Mouse (Mus musculus): ENCODE data around the gene Sema5a. TPM values are rescaled to one million over a fixed set of nuclear protein-coding genes. Genes with fewer than 3 reads are reported as not detected.

Gene Sema5a
- polyA plus RNA-seq, 1 experiment from 2014 or later = 0.86 TPM

DNA sequence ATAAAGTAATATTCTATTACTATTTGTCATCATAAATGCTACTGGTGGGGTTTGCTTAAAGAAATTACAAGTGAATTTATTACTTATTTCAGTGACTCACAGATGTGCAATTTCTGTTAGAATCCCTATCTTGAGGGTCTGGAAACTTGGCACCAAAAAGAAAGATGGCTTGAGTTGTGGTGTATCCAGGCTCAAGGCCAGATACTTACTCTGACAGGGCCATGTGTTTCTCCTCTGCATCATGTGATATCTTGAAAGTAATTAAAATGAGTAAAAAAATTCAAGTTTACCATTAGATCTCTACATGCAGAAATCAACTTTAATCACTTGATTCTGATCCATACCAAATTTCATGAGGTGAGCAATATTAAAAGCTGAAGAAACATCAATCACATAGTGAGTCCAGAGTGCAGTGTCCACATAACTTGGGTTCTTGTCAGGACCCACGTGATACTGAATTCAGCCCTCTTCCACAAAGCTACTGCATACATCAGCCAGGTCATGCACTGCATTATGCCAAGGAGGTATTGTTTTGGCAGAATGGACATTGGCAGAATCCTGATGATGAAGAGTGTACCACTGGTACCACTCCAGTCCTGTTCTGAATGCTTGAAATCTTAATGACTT is 402.6 kb downstream of the Sema5a start:
- WGBS (ENCODE audit: insufficient replicate concordance) = 37% methylated on average over 1 of the region's 1 CpGs
- H3K4me2 ChIP-seq = no peak overlapping the region
- H3K36me3 ChIP-seq = no peaks in the 10 kb centered on the region
- no peak for ATAC-seq
- H3K4me1 ChIP-seq = no peaks in the 10 kb centered on the region
- H3K9ac ChIP-seq = no peak overlapping the region
- H3K27ac ChIP-seq = no peak overlapping the region
- no peaks in the 10 kb centered on the region for H3K9me3 ChIP-seq (replicated peaks)
- H3K27me3 ChIP-seq (replicated peaks) = no peaks in the 10 kb centered on the region
- H3K4me3 ChIP-seq = no peak overlapping the region

- WGBS (ENCODE audit: insufficient replicate concordance) = 61% methylated on average over 3 of the region's 3 CpGs
These were observed 409.4 kb downstream of the Sema5a start for GRCm38 (mm10) chr15:32654046-32654445.

GRCm38 (mm10) chr15:32656017-32656416 is 411.4 kb downstream of the Sema5a start:
- Histone ChIP-seq H3K9ac (no peak overlapping the region), H3K27ac (no peak overlapping the region), H3K36me3 (no peaks in the 10 kb centered on the region), H3K4me2 (no peak overlapping the region), H3K4me3 (no peak overlapping the region), H3K27me3 (replicated peaks) (no peaks in the 10 kb centered on the region), H3K4me1 (no peaks in the 10 kb centered on the region), H3K9me3 (replicated peaks) (no peaks in the 10 kb centered on the region)
- WGBS (ENCODE audit: insufficient replicate concordance) = 57% methylated on average over 4 of the region's 4 CpGs
- no peak for ATAC-seq

More at GRCm38 (mm10) chr15:32654046-32654445, 409.4 kb downstream of the Sema5a start:
- Histone ChIP-seq H3K36me3 (no peaks in the 10 kb centered on the region), H3K27ac (no peak overlapping the region), H3K9ac (no peak overlapping the region), H3K27me3 (replicated peaks) (no peaks in the 10 kb centered on the region), H3K4me1 (no peaks in the 10 kb centered on the region), H3K4me2 (no peak overlapping the region), H3K4me3 (no peak overlapping the region), H3K9me3 (replicated peaks) (no peaks in the 10 kb centered on the region)
- no peak for ATAC-seq

DNA sequence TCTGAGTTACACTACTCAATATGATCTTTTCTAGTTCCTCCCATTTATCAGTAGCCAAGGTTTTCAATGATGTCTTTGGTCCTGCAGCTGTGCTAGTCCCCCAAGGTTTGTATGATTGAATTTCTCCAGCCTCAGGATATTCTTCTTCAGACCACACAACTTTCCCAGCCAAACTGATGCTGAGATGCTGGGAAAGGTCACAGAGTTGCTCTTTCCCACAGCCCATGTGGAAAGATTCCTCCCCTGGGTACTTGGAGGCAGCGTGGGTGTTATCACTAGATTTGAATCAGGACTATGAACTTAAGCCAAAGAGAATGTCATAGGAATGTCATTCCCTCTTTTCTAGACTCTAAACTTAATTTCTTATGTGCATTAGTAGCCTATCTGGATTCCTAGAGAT is 431.8 kb downstream of the Sema5a start:
- Histone ChIP-seq H3K4me1 (no peaks in the 10 kb centered on the region), H3K27me3 (replicated peaks) (no peaks in the 10 kb centered on the region), H3K4me2 (no peak overlapping the region), H3K36me3 (no peaks in the 10 kb centered on the region), H3K4me3 (no peak overlapping the region), H3K9ac (no peak overlapping the region), H3K27ac (no peak overlapping the region), H3K9me3 (replicated peaks) (no peaks in the 10 kb centered on the region)
- ATAC-seq = no peak
- WGBS (ENCODE audit: insufficient replicate concordance) = 55% methylated on average over 1 of the region's 1 CpGs

- Histone ChIP-seq H3K4me3 (no peak overlapping the region), H3K9me3 (replicated peaks) (no peaks in the 10 kb centered on the region), H3K27me3 (replicated peaks) (no peaks in the 10 kb centered on the region), H3K4me2 (no peak overlapping the region), H3K36me3 (no peaks in the 10 kb centered on the region), H3K9ac (no peak overlapping the region), H3K27ac (no peak overlapping the region), H3K4me1 (no peaks in the 10 kb centered on the region)
- no peak for ATAC-seq
- 62% methylated on average over 4 of the region's 4 CpGs for WGBS (ENCODE audit: insufficient replicate concordance)
These were observed 440.5 kb downstream of the Sema5a start for GRCm38 (mm10) chr15:32685152-32685551.

- Histone ChIP-seq H3K9ac (no peak overlapping the region), H3K9me3 (replicated peaks) (no peaks in the 10 kb centered on the region), H3K4me3 (no peak overlapping the region), H3K27ac (no peak overlapping the region), H3K27me3 (replicated peaks) (no peaks in the 10 kb centered on the region), H3K36me3 (no peaks in the 10 kb centered on the region), H3K4me2 (no peak overlapping the region), H3K4me1 (no peaks in the 10 kb centered on the region)
- ATAC-seq = no peak
These were observed 446.4 kb downstream of the Sema5a start for GRCm38 (mm10) chr15:32691021-32691420.

DNA sequence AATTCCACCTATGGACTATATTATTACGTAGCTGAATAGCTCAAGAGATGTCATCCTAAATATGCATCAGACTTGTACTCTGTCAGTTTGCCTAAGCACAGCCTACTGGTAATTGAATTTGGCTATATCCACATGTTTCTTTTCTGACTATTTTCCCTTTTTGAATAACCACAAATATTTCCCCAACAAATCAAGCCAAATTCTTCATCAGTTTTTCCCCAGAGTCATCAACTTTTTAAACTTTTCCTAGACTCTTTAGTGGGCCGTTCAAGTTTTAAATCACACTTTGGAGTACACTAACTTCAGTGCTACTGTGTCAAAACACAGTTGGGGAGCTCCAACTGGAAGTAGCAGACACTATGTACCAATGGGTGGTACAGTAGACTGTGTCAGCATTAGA is 448.4 kb downstream of the Sema5a start:
- H3K27ac ChIP-seq = no peak overlapping the region
- no peak overlapping the region for H3K4me2 ChIP-seq
- ATAC-seq = no peak
- no peaks in the 10 kb centered on the region for H3K36me3 ChIP-seq
- no peaks in the 10 kb centered on the region for H3K9me3 ChIP-seq (replicated peaks)
- H3K27me3 ChIP-seq (replicated peaks) = no peaks in the 10 kb centered on the region
- H3K4me3 ChIP-seq = no peak overlapping the region
- no peak overlapping the region for H3K9ac ChIP-seq
- H3K4me1 ChIP-seq = no peaks in the 10 kb centered on the region
- WGBS (ENCODE audit: insufficient replicate concordance) = 79% methylated on average over 2 of the region's 2 CpGs

GRCm38 (mm10) chr15:32717298-32717985 is 472.8 kb downstream of the Sema5a start:
- no peaks in the 10 kb centered on the region for H3K9me3 ChIP-seq (replicated peaks)
- no peak overlapping the region for H3K9ac ChIP-seq
- no peaks in the 10 kb centered on the region for H3K36me3 ChIP-seq
- H3K4me2 ChIP-seq = no peak overlapping the region
- H3K27me3 ChIP-seq (replicated peaks) = no peaks in the 10 kb centered on the region
- no peak for ATAC-seq
- 75% methylated on average over 4 of the region's 4 CpGs for WGBS (ENCODE audit: insufficient replicate concordance)
- no peaks in the 10 kb centered on the region for H3K4me1 ChIP-seq
- no peak overlapping the region for H3K4me3 ChIP-seq
- no peak overlapping the region for H3K27ac ChIP-seq

GRCm38 (mm10) chr15:32718293-32718963 is 473.8 kb downstream of the Sema5a start:
- H3K9me3 ChIP-seq (replicated peaks) = no peaks in the 10 kb centered on the region
- no peaks in the 10 kb centered on the region for H3K4me1 ChIP-seq
- no peaks in the 10 kb centered on the region for H3K27me3 ChIP-seq (replicated peaks)
- no peak overlapping the region for H3K4me3 ChIP-seq
- ATAC-seq = no peak
- H3K36me3 ChIP-seq = no peaks in the 10 kb centered on the region
- no peak overlapping the region for H3K27ac ChIP-seq
- no peak overlapping the region for H3K4me2 ChIP-seq
- no peak overlapping the region for H3K9ac ChIP-seq
- WGBS (ENCODE audit: insufficient replicate concordance) = 35% methylated on average over 4 of the region's 4 CpGs

DNA sequence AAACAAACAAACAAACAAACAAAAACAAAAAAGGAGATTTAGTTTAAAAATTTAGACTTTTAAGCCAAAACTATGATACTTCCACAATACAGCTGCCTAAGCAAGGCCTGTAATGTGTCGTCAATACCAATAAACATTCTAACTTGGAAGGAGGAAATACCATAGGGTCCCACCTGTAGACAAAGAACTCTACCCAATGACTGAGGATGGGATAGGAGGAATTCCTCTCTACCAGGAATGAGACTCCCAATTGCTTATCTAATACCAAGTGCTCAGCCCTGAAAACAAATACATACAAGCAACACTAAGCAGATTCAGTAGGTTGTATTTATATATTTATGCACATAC is 474.3 kb downstream of the Sema5a start:
- Histone ChIP-seq H3K4me2 (no peak overlapping the region), H3K9ac (no peak overlapping the region), H3K9me3 (replicated peaks) (no peaks in the 10 kb centered on the region), H3K36me3 (no peaks in the 10 kb centered on the region), H3K27me3 (replicated peaks) (no peaks in the 10 kb centered on the region), H3K27ac (no peak overlapping the region), H3K4me1 (no peaks in the 10 kb centered on the region), H3K4me3 (no peak overlapping the region)
- ATAC-seq = no peak
- WGBS (ENCODE audit: insufficient replicate concordance) = 74% methylated on average over 1 of the region's 1 CpGs

DNA sequence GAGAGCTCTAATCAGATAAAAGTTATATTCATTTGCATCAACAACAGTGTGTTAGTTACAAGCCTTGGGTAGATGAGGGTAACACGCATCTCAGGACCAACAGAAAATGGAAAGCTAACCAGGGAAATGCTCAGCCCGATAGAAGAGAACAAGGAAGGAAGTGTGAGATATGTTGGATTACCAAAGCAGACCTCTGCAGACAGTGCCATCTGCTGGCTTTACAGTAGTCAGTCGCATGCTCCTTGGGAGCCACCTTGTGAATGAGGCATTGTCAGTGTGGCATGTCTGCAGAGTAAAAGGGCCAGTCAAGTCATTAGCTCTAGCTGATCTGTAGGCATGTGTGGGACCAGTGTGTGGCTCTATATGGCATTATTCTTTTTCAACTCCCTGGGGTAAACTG is 486.2 kb downstream of the Sema5a start:
- no peaks in the 10 kb centered on the region for H3K27me3 ChIP-seq (replicated peaks)
- no peak for ATAC-seq
- H3K36me3 ChIP-seq = no peaks in the 10 kb centered on the region
- H3K9me3 ChIP-seq (replicated peaks) = no peaks in the 10 kb centered on the region
- no peak overlapping the region for H3K9ac ChIP-seq
- no peaks in the 10 kb centered on the region for H3K4me1 ChIP-seq
- H3K4me2 ChIP-seq = no peak overlapping the region
- WGBS (ENCODE audit: insufficient replicate concordance) = 23% methylated on average over 3 of the region's 3 CpGs
- no peak overlapping the region for H3K4me3 ChIP-seq
- H3K27ac ChIP-seq = no peak overlapping the region
